Mouse (Mus musculus) kidney, postnatal 14 days (tissue): ENCODE measurements at regions not wholly inside any gene's neighbourhood (a gene's known extent, or its start where the extent isn't known, plus 50 kb on each side); places are given as distances from the start of the nearest gene placed in this dataset.

Source experiments
- DNase-seq: peaks from one replicate; pipeline ENCODE4 v3.0.0; 2022; ENCODE audit warnings: mixed read lengths

- no peak for DNase-seq
Observed at GRCm38 (mm10) chr9:120233011-120233410, 68.3 kb upstream of the Myrip start.

GRCm38 (mm10) chr9:120235054-120235453 lies 66.3 kb upstream of the Myrip start:
- DNase-seq: peak; percentile 37

GRCm38 (mm10) chr9:120245444-120245843 lies 55.9 kb upstream of the Myrip start:
- DNase-seq: no peak

- no peak for DNase-seq
Observed at GRCm38 (mm10) chr9:120248728-120249127, 52.6 kb upstream of the Myrip start.
